Mouse (Mus musculus) brain, embryonic 14.5 days (tissue): ENCODE data around the gene Gdf3. TPM values are rescaled to one million over a fixed set of nuclear protein-coding genes. Genes with fewer than 3 reads are reported as not detected.
"Not testable (repeated sequence)": the region's sequence is repeated elsewhere in the genome, so short reads cannot be mapped to it uniquely, and the experiment has no call there.

Experiments
- DNase-seq: peaks from one replicate; pipeline ENCODE4 v3.0.0-alpha.2; 2011; ENCODE audit warnings: low read depth
- CTCF ChIP-seq: fragments of 200-500 bp; IDR thresholded peaks from 2 replicates; pipeline ENCODE4 v1.5.1; 2012; ENCODE audit warnings: inconsistent platforms, mild to moderate bottlenecking, moderate library complexity, borderline replicate concordance; ENCODE audit not compliant: insufficient read depth, insufficient read length; ENCODE audit errors: extremely low read depth
- POLR2A ChIP-seq: fragments of 200-500 bp; IDR thresholded peaks from 2 replicates; pipeline ENCODE4 v1.6.1; 2012; ENCODE audit warnings: mild to moderate bottlenecking, inconsistent platforms, borderline replicate concordance; ENCODE audit not compliant: poor library complexity, insufficient read depth, insufficient read length, severe bottlenecking; ENCODE audit errors: extremely low read depth
- polyA plus RNA-seq: library from polyadenylated mRNA; depleted of rRNA; stranded (reverse); fragments of >200 nt; gene quantifications from 2 replicates; pipeline ENCODE4 v1.2.3, GENCODE M21; 2012; rRNA removed

The Gdf3 gene
- polyA plus RNA-seq, result not detected in 2 replicates

- no peak for TF ChIP-seq POLR2A
- TF ChIP-seq CTCF, result no peak
- peak; percentile 21 for DNase-seq
Measured at GRCm38 (mm10) chr6:122609771-122610170, at the start of gene Gdf3. Gene Gdf3, minus strand, starts transcription at chr6:122610087.

- TF ChIP-seq CTCF (no peak), POLR2A (no peak)
- DNase-seq, result peak; percentile 34
Measured at GRCm38 (mm10) chr6:122659567-122659966, 49.7 kb upstream of the Gdf3 start.

- TF ChIP-seq POLR2A (no peak), CTCF (no peak)
- no peak for DNase-seq
Measured at GRCm38 (mm10) chr6:122657630-122658029, 47.7 kb upstream of the Gdf3 start.

GRCm38 (mm10) chr6:122654301-122654700, 44.4 kb upstream of the Gdf3 start:
- DNase-seq, result no peak
- TF ChIP-seq CTCF (no peak), POLR2A (no peak)

- no peak for DNase-seq
- TF ChIP-seq POLR2A (no peak), CTCF (no peak)
Measured at GRCm38 (mm10) chr6:122650398-122650980, 40.6 kb upstream of the Gdf3 start.

- TF ChIP-seq CTCF (peak; percentile 5; the same call in 1 of the 2 replicates), POLR2A (no peak)
- DNase-seq, result no peak
Measured at GRCm38 (mm10) chr6:122649903-122650302, 40.0 kb upstream of the Gdf3 start.

- DNase-seq, result not testable (repeated sequence)
Measured at GRCm38 (mm10) chr6:122644196-122644595, 34.3 kb upstream of the Gdf3 start.

- DNase-seq, result not testable (repeated sequence)
Measured at GRCm38 (mm10) chr6:122637566-122637965, 27.7 kb upstream of the Gdf3 start.

GRCm38 (mm10) chr6:122636666-122637065, 26.8 kb upstream of the Gdf3 start:
- DNase-seq, result no peak
- TF ChIP-seq CTCF (no peak), POLR2A (no peak)

- DNase-seq, result no peak
Measured at GRCm38 (mm10) chr6:122635315-122635714, 25.4 kb upstream of the Gdf3 start.

GRCm38 (mm10) chr6:122633411-122633810, 23.5 kb upstream of the Gdf3 start:
- TF ChIP-seq POLR2A (no peak), CTCF (peak; percentile 38; the same call in 1 of the 2 replicates)
- no peak for DNase-seq

More at GRCm38 (mm10) chr6:122635315-122635714, 25.4 kb upstream of the Gdf3 start:
- TF ChIP-seq POLR2A, result no peak
- TF ChIP-seq CTCF, result no peak

- TF ChIP-seq CTCF (no peak), POLR2A (no peak)
- DNase-seq, result no peak
Measured at GRCm38 (mm10) chr6:122627469-122628108, 17.7 kb upstream of the Gdf3 start.
